Mouse (Mus musculus): ENCODE data around the gene Cntnap4. TPM values are rescaled to one million over a fixed set of nuclear protein-coding genes. Genes with fewer than 3 reads are reported as not detected.
"Not testable (repeated sequence)": the region's sequence is repeated elsewhere in the genome, so short reads cannot be mapped to it uniquely, and the experiment has no call there.

Cntnap4 gene
- polyA plus RNA-seq, 1 experiment from 2014 or later = 2.1 TPM

DNA sequence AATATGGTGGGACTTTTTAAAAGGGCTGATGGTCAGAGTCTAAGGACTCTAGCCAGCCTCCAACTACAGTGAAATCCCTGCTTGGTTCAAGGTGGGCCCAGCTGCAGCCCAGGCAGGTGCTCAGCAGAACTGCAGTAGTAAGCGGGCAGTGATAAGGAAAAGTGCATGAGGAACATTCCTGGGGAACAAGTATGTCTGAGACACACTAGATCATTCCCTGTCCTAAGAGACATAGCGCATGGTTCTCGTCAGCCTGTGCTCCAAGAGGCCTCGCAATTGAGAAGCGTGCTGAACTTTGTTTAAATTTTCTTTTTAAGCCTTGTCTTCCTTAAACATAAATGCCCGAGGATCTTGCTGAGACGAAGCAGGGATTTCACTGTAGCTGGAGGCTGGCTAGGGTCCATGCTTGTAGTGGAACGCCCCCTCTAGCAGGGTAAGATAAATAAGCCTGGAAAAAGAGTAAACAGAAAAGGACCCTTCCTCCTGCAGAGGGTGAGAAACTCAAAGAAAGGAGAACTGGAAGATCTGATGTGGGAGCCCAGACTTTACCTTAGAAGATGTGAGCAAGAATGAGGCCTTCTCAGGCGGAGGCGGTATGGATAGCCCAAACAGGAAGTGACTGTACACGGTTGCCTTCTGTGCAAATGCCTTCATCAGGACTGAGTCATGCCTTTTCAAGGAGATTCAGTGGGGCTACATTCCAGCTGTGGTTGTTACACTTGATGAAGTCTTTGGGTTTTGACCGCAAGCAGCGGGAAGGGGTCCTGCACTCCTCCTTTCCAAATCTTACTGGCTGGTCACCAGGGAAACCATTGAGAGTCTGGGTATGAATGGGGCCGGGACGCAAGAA, 161.0 kb downstream of the Cntnap4 start:
- ATAC-seq (ENCODE audit: insufficient read depth, low FRiP score, low read depth) = peak; percentile 50; the same call in 1 of the 2 replicates
- Histone ChIP-seq H3K27me3 (replicated peaks) (no peaks in the 10 kb centered on the region), H3K36me3 (no peaks in the 10 kb centered on the region), H3K4me2 (no peak overlapping the region), H3K27ac (peak overlapping the region; percentile 58; the same call in 1 of the 2 replicates), H3K9me3 (no peaks in the 10 kb centered on the region), H3K9ac (no peak overlapping the region), H3K4me1 (no peaks in the 10 kb centered on the region), H3K4me3 (replicated peaks) (no peak overlapping the region)
- 53% methylated on average over 15 of the region's 15 CpGs for WGBS

DNA sequence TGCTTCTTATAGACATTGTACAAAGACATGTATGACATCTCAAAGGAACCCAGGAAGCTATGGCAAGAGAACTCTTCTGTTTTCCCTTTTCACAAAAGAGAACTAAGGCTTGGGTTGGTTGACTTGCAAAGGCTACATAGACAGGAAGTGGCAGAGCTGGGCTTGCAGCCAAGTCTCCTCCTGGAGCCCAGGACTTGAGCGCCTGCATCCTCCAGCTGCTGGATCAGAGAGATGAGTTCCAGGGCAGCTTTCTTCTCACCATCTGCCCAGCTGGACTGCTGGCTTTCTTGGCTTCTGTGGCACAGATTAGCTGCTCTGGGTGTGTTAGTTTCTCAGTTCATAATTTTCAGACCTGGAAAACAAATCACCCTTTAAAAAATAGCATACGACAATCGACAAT, 165.7 kb downstream of the Cntnap4 start:
- H3K4me2 ChIP-seq = no peak overlapping the region
- H3K36me3 ChIP-seq = no peaks in the 10 kb centered on the region
- H3K9ac ChIP-seq = no peak overlapping the region
- H3K4me3 ChIP-seq (replicated peaks) = no peak overlapping the region
- H3K4me1 ChIP-seq = no peaks in the 10 kb centered on the region
- WGBS = 73% methylated on average over 3 of the region's 3 CpGs
- no peak overlapping the region for H3K27ac ChIP-seq
- H3K27me3 ChIP-seq (replicated peaks) = no peaks in the 10 kb centered on the region
- H3K9me3 ChIP-seq = no peaks in the 10 kb centered on the region
- no peak for ATAC-seq (ENCODE audit: insufficient read depth, low FRiP score, low read depth)

DNA sequence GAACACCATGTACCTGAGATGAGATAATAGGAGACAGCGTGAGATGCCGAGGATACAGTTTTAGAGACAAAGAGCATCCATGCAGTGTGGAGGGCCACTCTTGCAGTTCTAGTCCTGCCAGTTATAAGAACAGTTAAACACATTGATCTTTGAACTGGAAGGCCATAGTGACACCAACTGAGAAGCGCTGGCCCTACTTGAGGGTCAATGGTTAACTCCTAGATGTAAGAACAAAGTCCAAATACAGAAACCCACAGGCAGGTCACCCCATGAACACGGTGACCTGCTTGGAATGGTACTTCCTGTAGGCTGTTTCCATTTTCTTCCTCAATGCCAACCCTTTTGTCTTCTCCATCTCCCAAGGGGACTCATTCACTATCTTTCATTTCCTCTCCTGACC, 173.5 kb downstream of the Cntnap4 start:
- H3K4me1 ChIP-seq = no peaks in the 10 kb centered on the region
- H3K9me3 ChIP-seq = no peaks in the 10 kb centered on the region
- no peak overlapping the region for H3K4me3 ChIP-seq (replicated peaks)
- no peak for ATAC-seq (ENCODE audit: insufficient read depth, low FRiP score, low read depth)
- H3K4me2 ChIP-seq = no peak overlapping the region
- H3K27me3 ChIP-seq (replicated peaks) = no peaks in the 10 kb centered on the region
- H3K9ac ChIP-seq = no peak overlapping the region
- no peaks in the 10 kb centered on the region for H3K36me3 ChIP-seq
- 90% methylated on average over 4 of the region's 4 CpGs for WGBS
- no peak overlapping the region for H3K27ac ChIP-seq

DNA sequence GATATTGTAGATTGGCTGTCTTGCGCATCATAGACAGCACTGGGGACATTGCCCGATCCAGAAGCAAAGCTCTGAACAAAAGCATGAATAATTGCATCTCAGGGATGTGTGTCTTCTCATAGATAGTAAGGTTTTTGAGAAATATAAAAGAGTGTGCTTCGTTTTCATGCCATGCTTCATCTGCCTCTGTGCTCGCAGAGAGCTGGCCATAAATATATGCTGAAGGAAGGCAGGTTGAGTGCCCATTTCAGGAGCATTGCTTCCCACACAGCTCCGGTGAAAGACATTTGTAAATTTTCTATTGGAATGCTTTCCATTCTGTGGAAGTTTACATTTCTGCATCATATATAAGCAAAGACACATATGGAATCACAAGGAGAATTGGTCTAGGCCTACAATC, 177.5 kb downstream of the Cntnap4 start:
- Histone ChIP-seq H3K4me2 (no peak overlapping the region), H3K4me3 (replicated peaks) (no peak overlapping the region), H3K4me1 (no peaks in the 10 kb centered on the region), H3K27me3 (replicated peaks) (no peaks in the 10 kb centered on the region), H3K9ac (no peak overlapping the region), H3K36me3 (no peaks in the 10 kb centered on the region), H3K27ac (no peak overlapping the region), H3K9me3 (no peaks in the 10 kb centered on the region)
- 70% methylated on average over 5 of the region's 5 CpGs for WGBS
- no peak for ATAC-seq (ENCODE audit: insufficient read depth, low FRiP score, low read depth)

DNA sequence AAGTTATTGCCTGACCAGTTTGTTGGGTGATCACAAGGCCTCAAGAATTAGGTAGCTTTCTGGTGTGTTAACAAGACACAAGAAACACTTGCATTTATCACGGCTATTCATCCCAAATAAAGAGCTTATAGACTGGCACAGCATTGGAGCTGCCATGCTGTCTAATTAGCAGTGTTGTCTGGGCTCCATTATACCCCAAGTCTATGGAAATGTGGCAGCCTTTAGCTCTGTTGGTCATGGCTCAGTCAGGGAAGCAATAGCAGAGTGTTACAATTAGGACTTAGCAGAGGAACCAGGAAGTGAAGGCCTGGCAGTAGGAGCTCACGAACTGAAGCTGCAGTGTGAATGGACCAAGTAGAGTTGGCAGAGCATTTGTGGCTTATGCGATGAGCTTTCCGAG, 185.3 kb downstream of the Cntnap4 start:
- no peaks in the 10 kb centered on the region for H3K36me3 ChIP-seq
- no peaks in the 10 kb centered on the region for H3K27me3 ChIP-seq (replicated peaks)
- H3K4me2 ChIP-seq = no peak overlapping the region
- H3K4me3 ChIP-seq (replicated peaks) = no peak overlapping the region
- H3K9me3 ChIP-seq = no peaks in the 10 kb centered on the region
- no peak overlapping the region for H3K27ac ChIP-seq
- ATAC-seq (ENCODE audit: insufficient read depth, low FRiP score, low read depth) = no peak
- no peaks in the 10 kb centered on the region for H3K4me1 ChIP-seq
- H3K9ac ChIP-seq = no peak overlapping the region
- WGBS = 91% methylated on average over 4 of the region's 4 CpGs

DNA sequence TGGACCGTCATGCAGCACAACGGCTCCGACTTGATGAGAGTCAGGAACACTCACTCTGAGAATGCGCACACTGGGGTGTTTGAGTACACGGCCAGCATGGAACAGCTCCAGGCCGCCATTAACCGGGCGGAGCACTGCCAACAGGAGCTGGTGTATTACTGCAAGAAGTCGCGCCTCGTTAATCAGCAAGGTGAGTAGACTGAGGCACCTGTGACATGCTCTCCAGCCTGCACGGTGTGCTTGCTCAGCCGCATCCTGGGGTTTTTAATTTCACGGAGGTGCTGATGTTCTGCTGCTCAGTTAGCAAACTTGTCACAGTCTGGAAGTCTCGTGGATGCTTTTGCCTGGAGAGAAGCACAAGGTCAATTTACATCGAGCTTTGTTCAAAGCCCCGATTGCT, 233.2 kb downstream of the Cntnap4 start:
- no peak overlapping the region for H3K27ac ChIP-seq
- no peaks in the 10 kb centered on the region for H3K27me3 ChIP-seq (replicated peaks)
- H3K4me1 ChIP-seq = no peaks in the 10 kb centered on the region
- no peaks in the 10 kb centered on the region for H3K9me3 ChIP-seq
- WGBS = 94% methylated on average over 17 of the region's 17 CpGs
- H3K9ac ChIP-seq = no peak overlapping the region
- no peak overlapping the region for H3K4me3 ChIP-seq (replicated peaks)
- no peaks in the 10 kb centered on the region for H3K36me3 ChIP-seq
- H3K4me2 ChIP-seq = no peak overlapping the region
- ATAC-seq (ENCODE audit: insufficient read depth, low FRiP score, low read depth) = no peak

DNA sequence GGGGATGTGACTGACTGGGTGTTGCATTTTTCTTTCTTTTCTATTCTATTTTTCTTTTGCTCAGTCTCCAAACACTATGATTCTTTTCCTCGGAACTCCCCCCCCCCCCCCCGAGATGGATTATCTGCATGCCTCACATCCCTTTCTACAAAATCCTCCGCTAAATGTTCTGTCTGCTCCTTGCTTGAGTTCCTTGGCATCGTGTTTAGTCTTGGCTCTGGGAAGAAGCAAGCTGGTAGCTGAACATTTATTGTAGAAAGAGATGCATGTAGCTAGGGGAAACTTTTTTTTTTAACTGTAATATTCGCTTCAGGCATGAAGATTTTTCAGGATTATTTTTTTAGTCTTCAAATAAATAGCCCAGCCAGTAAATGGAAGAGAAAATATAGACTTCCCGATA, 239.5 kb downstream of the Cntnap4 start:
- H3K27me3 ChIP-seq (replicated peaks) = no peaks in the 10 kb centered on the region
- no peak overlapping the region for H3K9ac ChIP-seq
- no peaks in the 10 kb centered on the region for H3K9me3 ChIP-seq
- H3K36me3 ChIP-seq = no peaks in the 10 kb centered on the region
- H3K4me2 ChIP-seq = no peak overlapping the region
- 62% methylated on average over 5 of the region's 6 CpGs for WGBS
- no peaks in the 10 kb centered on the region for H3K4me1 ChIP-seq
- no peak overlapping the region for H3K4me3 ChIP-seq (replicated peaks)
- ATAC-seq (ENCODE audit: insufficient read depth, low FRiP score, low read depth) = no peak
- no peak overlapping the region for H3K27ac ChIP-seq

DNA sequence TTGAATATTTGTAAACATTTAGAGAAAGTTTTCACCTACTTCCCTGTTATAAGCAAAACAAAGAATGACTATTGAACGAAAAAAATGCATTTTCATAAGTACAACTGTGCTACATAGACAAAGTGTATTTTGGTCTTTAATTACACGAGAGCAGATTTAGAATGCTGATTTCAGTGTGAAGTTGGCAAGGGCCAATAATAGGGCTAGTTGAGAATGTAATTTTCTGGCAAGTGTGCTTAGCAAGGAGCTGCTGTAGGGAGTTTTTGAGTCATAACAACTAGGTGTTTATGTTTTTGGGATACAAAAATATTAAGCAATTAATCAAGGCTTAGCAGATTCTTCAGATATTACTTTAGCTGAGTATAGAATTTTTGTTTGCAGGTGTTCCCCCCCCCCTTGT, 271.2 kb downstream of the Cntnap4 start:
- ATAC-seq (ENCODE audit: insufficient read depth, low FRiP score, low read depth) = no peak
- H3K4me1 ChIP-seq = no peaks in the 10 kb centered on the region
- 56% methylated on average over 2 of the region's 2 CpGs for WGBS

DNA sequence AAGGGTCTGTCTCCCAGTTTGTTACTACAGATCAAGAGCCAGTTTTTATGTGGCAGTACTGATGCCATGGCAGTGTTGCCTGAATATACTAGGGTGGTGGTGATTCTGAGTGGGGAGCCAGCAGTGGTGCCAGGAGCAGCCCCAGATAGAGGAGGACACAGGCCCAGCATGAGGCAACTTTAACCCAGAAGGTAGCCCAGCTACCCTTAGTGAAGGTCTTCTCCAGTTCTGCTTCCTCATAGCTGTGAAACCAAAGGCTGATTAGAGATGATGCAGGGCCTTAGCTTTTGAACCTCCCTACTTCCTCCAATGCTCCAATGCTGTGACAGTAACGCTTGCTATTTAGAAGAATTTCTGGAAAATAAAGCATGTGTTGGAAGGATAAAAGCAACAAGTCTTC, 279.7 kb downstream of the Cntnap4 start:
- H3K4me2 ChIP-seq; H3K36me3 ChIP-seq; H3K27ac ChIP-seq; H3K4me3 ChIP-seq (replicated peaks); H3K4me1 ChIP-seq; H3K9ac ChIP-seq; ATAC-seq (ENCODE audit: insufficient read depth, low FRiP score, low read depth); H3K27me3 ChIP-seq (replicated peaks); H3K9me3 ChIP-seq: not testable (repeated sequence)
- WGBS = 90% methylated on average over 1 of the region's 1 CpGs

More for the DNA sequence above, 271.2 kb downstream of the Cntnap4 start:
- H3K9me3 ChIP-seq = no peaks in the 10 kb centered on the region
- H3K36me3 ChIP-seq = no peaks in the 10 kb centered on the region
- no peak overlapping the region for H3K4me3 ChIP-seq (replicated peaks)
- no peak overlapping the region for H3K27ac ChIP-seq
- H3K9ac ChIP-seq = no peak overlapping the region
- no peaks in the 10 kb centered on the region for H3K27me3 ChIP-seq (replicated peaks)
- no peak overlapping the region for H3K4me2 ChIP-seq

DNA sequence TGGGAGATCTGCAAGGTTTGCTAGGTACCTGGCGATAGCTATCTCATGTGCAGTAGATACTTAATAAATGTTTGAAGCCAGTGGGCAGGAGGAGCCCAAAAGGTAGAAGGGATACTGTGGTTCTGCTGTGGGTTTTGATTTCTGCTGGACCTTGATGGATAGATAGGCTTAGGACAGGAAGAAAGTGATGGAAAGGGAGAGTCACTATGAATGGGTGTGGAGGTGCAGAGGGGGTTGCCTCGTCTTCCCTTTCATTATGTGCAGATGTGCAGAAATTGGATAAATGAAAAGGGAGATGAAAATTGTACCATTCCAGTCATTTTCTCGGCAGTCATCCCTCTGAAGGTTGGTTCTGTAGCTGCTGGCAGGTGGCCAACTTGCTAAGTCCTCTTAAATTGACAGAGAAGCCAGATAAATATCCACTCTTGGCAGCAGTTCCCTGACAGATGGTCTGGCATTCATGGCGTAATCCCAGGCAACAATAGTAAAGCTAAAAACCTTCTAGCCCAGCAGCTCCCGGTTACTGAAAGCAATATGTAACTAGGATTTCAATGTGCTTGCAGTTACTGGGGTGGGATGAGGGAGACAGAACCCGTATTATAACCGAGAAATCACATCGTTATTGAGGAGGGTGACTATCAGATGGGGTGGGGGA, 336.7 kb downstream of the Cntnap4 start:
- Histone ChIP-seq H3K9ac (no peak overlapping the region), H3K4me2 (peak overlapping the region; percentile 5; the same call in 1 of the 2 replicates), H3K4me3 (replicated peaks) (no peak overlapping the region), H3K4me1 (peaks cover 4% of the 10 kb centered on the region; the same call in 1 of the 2 replicates), H3K9me3 (no peaks in the 10 kb centered on the region), H3K27ac (no peak overlapping the region), H3K36me3 (no peaks in the 10 kb centered on the region), H3K27me3 (replicated peaks) (no peaks in the 10 kb centered on the region)
- ATAC-seq (ENCODE audit: insufficient read depth, low FRiP score, low read depth) = no peak
- 24% methylated on average over 8 of the region's 8 CpGs for WGBS

DNA sequence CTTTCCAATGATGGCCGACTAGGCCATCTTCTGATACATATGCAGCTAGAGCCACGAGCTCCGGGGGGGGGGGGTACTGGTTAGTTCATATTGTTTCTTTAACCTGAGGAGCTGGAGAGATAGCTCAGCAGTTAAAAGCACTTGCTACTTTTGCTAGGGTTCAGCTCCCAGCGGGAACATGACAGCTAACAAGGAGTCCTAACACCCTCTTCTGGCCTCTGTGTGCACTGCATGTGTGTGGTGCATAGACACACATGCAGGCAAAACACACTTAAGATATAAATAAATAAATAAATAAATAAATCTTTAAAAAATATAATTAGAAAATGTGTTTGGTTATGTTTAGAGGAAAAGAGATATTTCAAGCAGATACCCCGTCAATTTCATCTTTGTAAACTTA, 339.7 kb downstream of the Cntnap4 start:
- no peak overlapping the region for H3K4me2 ChIP-seq
- WGBS = 67% methylated on average over 5 of the region's 5 CpGs
- H3K4me1 ChIP-seq = peaks cover 4% of the 10 kb centered on the region; the same call in 1 of the 2 replicates
- ATAC-seq (ENCODE audit: insufficient read depth, low FRiP score, low read depth) = no peak
- no peaks in the 10 kb centered on the region for H3K27me3 ChIP-seq (replicated peaks)
- no peak overlapping the region for H3K4me3 ChIP-seq (replicated peaks)
- no peak overlapping the region for H3K9ac ChIP-seq
- no peak overlapping the region for H3K27ac ChIP-seq
- no peaks in the 10 kb centered on the region for H3K9me3 ChIP-seq
- H3K36me3 ChIP-seq = no peaks in the 10 kb centered on the region

DNA sequence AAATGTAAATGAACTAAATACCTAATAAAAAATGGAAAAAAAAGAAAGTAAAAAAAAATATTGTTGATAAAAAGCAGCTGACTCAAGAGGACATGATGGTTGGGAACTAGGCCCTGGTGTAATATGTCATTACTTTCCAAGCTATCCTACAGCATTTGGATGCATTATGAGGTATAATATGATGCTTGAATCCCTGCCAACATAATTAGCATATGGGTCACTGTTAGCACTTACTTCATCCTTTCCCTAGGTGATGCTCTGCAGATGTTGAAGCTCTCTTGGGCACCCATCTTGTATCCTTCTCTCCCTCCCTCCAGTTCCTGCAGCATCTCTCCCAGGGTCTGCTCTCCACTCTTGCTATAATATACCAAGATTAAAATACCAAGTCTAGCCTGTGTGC, 341.6 kb downstream of the Cntnap4 start:
- Histone ChIP-seq H3K27ac (no peak overlapping the region), H3K9me3 (no peaks in the 10 kb centered on the region), H3K4me3 (replicated peaks) (no peak overlapping the region), H3K9ac (no peak overlapping the region), H3K36me3 (no peaks in the 10 kb centered on the region), H3K4me2 (no peak overlapping the region), H3K27me3 (replicated peaks) (no peaks in the 10 kb centered on the region), H3K4me1 (peaks cover 3% of the 10 kb centered on the region; the same call in 1 of the 2 replicates)
- no peak for ATAC-seq (ENCODE audit: insufficient read depth, low FRiP score, low read depth)

Measured in stomach, embryonic 15.5 days (tissue).